Mouse (Mus musculus) left cerebral cortex, adult 9 months (tissue): Measurements from ENCODE around the gene Gcnt2.
"Not testable (repeated sequence)": the region's sequence is repeated elsewhere in the genome, so short reads cannot be mapped to it uniquely, and the experiment has no call there.

Source experiments
- DNase-seq, 2 experiments: peaks; one replicate each; pipeline ENCODE4 v3.0.0; 2022; ENCODE audit warnings: low spot score in 2 of 2

The Gcnt2 gene

GRCm38 (mm10) chr13:40994487-40995263 lies 135.1 kb downstream of the Gcnt2 start:
- no peak for DNase-seq

DNA sequence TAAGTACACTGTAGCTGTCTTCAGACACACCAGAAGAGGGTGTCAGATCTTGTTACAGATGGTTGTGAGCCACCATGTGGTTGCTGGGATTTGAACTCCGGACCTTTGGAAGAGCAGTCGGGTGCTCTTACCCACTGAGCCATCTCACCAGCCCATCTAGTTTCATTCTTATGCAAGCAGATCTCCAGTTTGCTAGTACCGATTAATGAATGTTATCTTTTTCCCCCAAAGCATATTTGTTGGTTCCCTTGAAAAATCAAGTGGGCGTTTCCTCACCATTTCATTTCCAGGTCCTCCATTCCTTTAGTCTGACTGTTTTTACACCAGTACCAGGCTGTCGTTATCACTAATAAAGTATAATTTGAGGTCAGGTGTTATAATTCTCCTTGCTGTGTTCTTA lies 139.0 kb downstream of the Gcnt2 start:
- not testable (repeated sequence) for DNase-seq

GRCm38 (mm10) chr13:41000140-41000925 lies 140.8 kb downstream of the Gcnt2 start:
- DNase-seq: peak in 1 of 2 experiments; percentile 34

- peak; percentile 83 to 92 for DNase-seq
These were observed 141.5 kb downstream of the Gcnt2 start, which contains the start of gene Pak1ip1 for GRCm38 (mm10) chr13:41000926-41001639. Gene Pak1ip1 (plus strand): TSS chr13:41001023.

DNA sequence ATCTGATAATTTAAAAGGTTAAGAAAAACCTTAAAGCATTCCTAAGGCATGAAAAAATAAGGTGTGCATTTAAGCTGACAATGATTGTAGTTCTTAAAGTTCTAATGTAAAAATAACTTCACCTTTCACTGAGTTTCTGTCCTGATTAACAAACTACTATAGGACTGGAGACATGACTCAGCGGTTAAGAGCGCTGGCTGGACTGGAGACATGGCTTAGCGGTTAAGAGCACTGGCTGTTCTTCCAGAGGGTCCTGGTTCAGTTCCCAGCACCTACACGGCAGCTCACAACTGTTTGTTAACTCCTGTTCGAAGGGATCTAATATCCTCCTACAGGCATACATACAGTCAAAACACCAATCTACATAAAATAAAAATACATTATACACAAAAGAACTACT lies 142.4 kb downstream of the Gcnt2 start:
- no peak for DNase-seq

GRCm38 (mm10) chr13:41006244-41006643 lies 146.7 kb downstream of the Gcnt2 start:
- DNase-seq: no peak

DNA sequence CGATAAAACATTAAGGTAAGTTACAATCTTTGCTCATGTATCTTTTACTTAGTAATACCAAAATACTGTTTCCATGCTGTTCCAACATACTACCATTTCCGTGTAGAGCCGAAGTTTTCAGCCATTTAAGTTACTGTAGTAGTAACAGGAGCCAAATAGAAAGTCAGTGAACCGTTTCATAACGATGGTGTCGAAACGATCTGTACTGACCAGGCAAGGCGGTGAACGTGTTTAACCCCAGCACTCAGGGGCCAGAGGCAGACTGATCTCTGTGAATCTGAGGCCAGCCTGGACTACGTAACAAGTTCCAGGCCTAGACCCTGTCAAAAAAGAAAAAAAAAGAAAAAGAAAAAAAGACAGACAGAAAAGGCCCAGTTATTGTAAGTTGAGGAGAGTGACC lies 148.7 kb downstream of the Gcnt2 start:
- DNase-seq: no peak

DNA sequence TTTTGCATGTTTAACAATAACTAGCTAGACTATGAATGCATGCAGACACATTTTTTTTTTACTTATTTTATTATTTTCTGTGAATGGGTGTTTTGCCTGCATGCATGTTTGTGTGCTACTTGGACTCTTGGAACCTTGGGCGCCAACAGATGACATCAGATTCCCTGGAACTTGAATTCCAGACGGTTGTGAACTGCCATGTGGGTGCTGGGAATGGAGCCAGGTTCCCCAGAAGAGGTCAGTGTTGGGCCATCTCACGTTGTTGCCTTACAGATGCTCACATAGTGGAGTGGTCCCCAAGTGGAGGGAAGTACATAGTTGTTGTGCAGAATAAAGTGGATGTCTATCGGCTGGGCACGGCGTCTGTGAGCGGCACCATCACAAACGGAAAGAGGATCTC lies 149.4 kb downstream of the Gcnt2 start:
- DNase-seq: no peak
